Mouse (Mus musculus): ENCODE results near the gene Mmp17.
"Not testable (repeated sequence)": the region's sequence is repeated elsewhere in the genome, so short reads cannot be mapped to it uniquely, and the experiment has no call there.

The Mmp17 gene

DNA sequence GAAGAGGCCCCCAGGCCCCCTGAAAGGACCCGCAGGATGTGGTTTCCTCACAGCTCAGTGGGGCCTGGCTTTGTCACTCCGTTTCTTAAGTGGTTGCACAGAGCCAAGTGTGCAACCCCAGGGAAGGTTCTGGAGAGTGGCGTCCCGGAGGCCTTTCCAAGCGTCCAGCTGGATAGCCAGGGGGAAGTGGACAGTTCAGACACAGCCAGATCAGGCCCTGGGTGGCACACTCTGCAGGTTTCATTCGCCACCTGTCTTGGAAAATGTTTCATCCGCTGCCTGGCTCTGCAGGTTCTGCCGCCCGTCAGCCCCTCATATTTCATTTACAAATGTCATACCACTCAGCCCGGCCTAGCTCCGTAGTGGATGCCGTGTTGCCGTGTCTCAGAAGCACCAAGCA lies 2.5 kb downstream of the Mmp17 start:
- in situ Hi-C loops (cut with MboI), result loop anchor here (5.0 to 10.0 kb wide), 3 partner anchors 92 to 514 kb away; no protein-coding TSS in a partner anchor

DNA sequence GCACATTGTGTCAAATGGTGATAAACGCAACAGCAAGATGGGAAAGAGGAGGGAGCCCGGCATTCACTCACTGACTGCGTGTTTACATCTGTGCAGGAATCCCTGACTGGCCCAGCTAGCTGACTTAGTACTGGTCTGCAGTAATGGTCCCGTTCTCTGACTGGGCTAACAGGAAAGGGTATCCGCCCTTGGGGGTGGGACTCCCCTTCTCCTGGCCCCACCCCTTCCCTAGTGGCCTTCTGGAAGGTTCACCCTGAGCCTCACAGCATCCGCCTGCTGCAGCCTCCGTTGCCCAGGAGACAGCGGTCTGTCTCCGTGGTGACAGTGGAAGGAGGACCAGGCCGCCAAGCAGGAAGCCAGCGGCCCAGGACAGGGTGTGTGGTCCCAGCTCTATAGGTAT lies 6.9 kb downstream of the Mmp17 start:
- in situ Hi-C loops (cut with MboI), result no loop called here

DNA sequence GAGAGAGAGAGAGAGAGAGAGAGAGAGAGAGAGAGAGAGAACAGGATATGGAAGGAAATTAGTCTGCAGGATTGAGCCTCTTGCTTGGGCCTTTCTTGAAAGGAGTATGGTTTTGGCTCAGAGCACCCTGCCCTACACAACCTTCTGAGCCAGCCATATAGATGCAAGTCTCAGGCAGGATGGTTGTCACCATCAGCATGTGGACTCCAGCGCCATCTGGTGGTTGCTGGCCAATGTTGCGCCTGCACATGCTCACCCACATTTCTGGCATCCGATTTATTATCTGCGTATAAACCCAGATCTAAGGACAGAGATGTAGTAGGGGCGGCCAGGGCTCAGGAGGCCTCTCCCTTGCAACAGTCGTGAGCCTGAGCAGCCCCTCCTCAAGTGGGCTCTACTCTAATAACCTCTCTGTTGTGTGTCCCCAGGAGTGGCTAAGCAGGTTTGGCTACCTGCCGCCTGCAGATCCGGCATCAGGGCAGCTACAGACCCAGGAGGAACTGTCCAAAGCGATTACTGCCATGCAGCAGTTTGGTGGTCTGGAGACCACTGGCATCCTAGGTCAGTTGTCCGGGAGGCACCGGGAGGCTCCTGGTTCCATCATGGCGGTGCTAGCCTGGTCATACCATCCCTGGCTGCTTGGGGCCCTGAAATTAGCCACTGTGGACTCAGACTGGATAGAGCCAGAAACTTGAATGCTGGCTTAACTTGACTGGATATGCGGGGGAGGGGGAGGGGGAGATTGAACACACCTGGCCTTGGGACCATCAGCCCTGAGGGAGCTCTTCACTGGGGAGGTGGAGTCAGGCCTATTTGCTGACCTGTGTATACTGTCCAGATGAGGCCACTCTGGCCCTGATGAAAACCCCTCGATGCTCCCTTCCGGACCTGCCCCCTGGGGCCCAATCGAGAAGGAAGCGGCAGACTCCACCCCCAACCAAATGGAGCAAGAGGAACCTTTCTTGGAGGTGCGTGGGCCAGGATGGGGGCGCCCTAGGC lies 10.4 kb downstream of the Mmp17 start:
- in situ Hi-C loops (cut with MboI), result no loop called here

GRCm38 (mm10) chr5:129602071-129602487 lies 18.1 kb downstream of the Mmp17 start:
- in situ Hi-C loops (cut with MboI), result no loop called here

GRCm38 (mm10) chr5:129607476-129607875 lies 23.5 kb downstream of the Mmp17 start:
- in situ Hi-C loops (cut with MboI), result no loop called here

- in situ Hi-C loops (cut with MboI), result no loop called here
Measured at GRCm38 (mm10) chr5:129611060-129611459, 27.1 kb downstream of the Mmp17 start.

DNA sequence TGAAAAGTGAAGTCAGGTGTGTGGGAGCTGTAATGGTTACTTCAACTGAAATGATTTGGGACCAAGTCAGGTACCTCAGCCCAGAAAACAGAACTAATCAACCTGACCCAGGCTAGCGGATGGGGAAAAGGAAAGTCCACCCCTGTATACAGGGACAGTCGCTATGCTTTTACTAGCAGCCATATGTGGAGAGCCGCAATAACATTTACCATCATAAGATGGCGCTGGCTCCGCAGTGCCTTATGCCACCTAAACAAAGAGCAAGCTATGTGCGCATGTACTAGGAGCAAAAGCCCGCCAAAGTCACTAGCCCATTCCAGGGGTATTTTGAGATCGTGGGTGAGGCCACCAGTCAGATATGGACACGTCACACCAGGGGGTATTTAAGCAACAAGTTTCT lies 36.6 kb downstream of the Mmp17 start:
- in situ Hi-C loops (cut with MboI), result not testable (repeated sequence)

DNA sequence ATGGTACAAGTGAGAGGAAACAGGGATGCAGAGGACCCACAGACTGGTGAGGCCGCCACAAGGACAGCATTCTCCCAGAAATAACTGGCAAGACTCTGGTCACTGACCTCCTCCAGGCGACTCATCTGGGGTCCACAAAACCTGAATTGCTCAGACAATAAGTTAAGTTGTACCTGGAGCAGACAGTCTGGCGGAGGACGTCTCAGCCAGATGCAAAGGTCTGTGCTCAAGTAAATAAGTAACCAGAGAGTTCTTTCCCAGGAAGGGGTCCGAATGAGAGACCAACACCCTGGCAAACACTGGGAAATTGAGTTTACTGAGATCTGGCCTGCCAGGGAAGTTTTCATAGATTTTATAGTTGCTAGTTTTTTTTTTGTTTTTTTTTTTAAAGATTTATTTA lies 37.4 kb downstream of the Mmp17 start:
- in situ Hi-C loops (cut with MboI), result no loop called here

- in situ Hi-C loops (cut with MboI), result no loop called here
Measured at GRCm38 (mm10) chr5:129626099-129626498, 42.1 kb downstream of the Mmp17 start.

DNA sequence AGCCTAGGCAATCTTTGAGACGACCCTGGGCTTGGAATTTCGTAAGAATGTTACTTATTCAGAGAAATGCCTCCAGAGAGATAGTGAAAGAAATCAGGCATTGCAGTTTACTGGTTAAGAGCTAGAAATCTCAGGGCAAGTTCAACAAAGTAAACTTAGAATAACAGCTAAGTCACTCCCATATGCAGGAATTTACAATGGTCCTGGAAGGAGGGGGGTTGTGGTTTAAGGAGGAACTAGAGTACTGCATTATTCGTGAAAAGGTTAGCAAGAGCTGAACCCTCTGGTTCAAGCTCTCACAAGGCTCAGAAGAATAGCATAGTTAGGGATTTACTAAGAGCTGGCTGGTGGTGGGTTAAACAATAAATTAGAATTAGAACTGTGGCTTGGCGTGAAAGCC lies 42.6 kb downstream of the Mmp17 start:
- in situ Hi-C loops (cut with MboI), result not testable (repeated sequence)

DNA sequence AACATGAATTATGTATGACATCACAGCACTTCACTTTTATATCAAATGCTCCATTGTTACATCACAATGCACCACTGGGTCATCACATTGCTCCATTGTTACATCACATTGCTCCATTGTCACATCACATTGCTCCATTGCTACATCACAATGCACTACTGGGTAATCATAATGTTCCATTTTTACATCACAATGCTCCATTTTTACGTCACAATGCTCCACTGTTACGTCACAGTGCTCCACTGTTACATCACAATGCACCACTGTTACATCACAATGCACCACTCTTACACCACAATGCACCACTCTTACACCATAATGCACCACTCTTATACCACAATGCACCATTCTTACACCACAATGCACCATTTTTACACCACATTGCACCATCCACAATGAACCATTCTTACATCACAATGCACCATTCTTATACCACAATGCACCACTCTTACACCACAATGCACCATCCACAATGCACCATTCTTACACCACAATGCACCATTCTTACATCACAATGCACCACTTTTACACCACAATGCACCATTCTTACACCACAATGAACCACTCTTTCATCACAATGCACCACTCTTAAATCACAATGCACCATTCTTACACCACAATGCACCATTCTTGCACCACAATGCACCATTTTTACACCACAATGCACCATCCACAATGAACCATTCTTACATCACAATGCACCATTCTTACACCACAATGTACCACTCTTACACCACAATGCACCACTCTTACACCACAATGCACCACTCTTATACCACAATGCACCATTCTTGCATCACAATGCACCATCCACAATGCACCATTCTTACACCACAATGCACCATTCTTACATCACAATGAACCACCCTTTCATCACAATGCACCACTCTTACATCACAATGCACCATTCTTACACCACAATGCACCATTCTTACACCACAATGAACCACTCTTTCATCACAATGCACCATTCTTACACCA lies 48.6 kb downstream of the Mmp17 start:
- in situ Hi-C loops (cut with MboI), result not testable (repeated sequence)

DNA sequence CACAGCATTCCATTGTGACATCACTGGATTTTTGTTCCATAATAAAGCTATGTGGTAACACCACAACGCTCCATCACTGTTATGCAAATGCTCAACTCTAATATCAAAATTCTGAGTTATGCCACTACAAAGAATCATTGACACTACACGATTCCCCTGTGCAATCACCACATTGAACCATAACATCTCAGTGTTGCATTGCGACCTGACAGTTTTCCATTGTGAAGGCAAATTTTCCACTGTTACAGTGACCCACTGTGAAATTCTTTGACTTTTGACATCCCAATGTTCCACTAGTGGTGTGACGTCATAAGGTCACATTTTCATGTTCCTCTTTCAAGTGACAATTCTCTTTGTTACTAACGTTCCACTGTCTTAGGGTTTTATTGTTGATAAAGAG lies 66.9 kb downstream of the Mmp17 start:
- in situ Hi-C loops (cut with MboI), result no loop called here

- in situ Hi-C loops (cut with MboI), result no loop called here
Measured at GRCm38 (mm10) chr5:129657016-129657415, 73.0 kb downstream of the Mmp17 start.

DNA sequence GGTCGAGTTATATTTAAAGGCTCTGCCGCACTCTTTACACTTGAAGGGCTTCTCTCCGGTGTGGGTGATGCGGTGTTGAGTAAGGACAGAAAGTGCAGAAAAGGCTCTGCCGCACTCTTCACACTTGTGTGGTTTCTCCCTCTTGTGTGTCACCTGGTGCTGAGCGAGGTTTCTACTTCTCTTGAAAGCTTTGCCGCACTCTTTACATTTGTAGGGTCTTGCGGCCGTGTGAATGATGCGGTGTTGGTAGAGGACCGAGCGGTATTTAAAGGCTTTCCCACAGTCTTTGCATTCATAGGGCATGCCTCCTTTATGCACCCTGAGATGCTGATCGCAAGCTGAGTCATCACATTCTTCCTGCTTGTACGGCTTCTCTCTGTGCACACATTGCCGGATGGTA lies 74.0 kb downstream of the Mmp17 start:
- in situ Hi-C loops (cut with MboI), result no loop called here

Data from mature B cell (primary cell).